Mouse (Mus musculus) neural tube, embryonic 11.5 days (tissue): Measurements from ENCODE around the gene Akap2. TPM values are rescaled to one million over a fixed set of nuclear protein-coding genes. Genes with fewer than 3 reads are reported as not detected.
A peak's percentile ranks its signal among the peaks of the same experiment; 100 is the strongest.

Experiments
- ATAC-seq: fragments of 200-750 bp; cut with Nextera tagmentation; 2 replicates; pipeline ENCODE4 v1.8.0; 2017; ENCODE audit warnings: moderate number of reproducible peaks, mild to moderate bottlenecking, moderate TSS enrichment, moderate library complexity; ENCODE audit not compliant: insufficient read depth, low FRiP score, low TSS enrichment
- DNase-seq: peaks from one replicate; pipeline ENCODE4 v3.0.0-alpha.2; 2015; ENCODE audit warnings: low spot score
- H3K27ac ChIP-seq: fragments of 300-500 bp; sonication (generic); 2 replicates; pipeline ENCODE4 v1.5.1; 2014; ENCODE audit warnings: low read depth, mild to moderate bottlenecking, low read length
- H3K27me3 ChIP-seq: fragments of 300-500 bp; sonication (generic); 2 replicates; pipeline ENCODE4 v1.6.1; 2014; ENCODE audit warnings: mild to moderate bottlenecking, low read length, mixed read lengths; ENCODE audit not compliant: control insufficient read depth, insufficient read depth
- H3K36me3 ChIP-seq: fragments of 300-500 bp; sonication (generic); 2 replicates; pipeline ENCODE4 v1.6.1; 2014; ENCODE audit warnings: mild to moderate bottlenecking, low read length, moderate library complexity, mixed read lengths; ENCODE audit not compliant: control insufficient read depth, insufficient read depth
- H3K4me1 ChIP-seq: fragments of 300-500 bp; sonication (generic); 2 replicates; pipeline ENCODE4 v1.6.1; 2014; ENCODE audit warnings: low read length, mixed read lengths; ENCODE audit not compliant: control insufficient read depth, insufficient read depth
- H3K4me2 ChIP-seq: fragments of 300-500 bp; sonication (generic); 2 replicates; pipeline ENCODE4 v1.6.1; 2014; ENCODE audit warnings: low read depth, mild to moderate bottlenecking, moderate library complexity
- H3K4me3 ChIP-seq: fragments of 300-500 bp; sonication (generic); 2 replicates; pipeline ENCODE4 v1.5.1; 2014; ENCODE audit warnings: low read depth, low read length
- H3K9ac ChIP-seq: fragments of 300-500 bp; sonication (generic); 2 replicates; pipeline ENCODE4 v1.6.1; 2014; ENCODE audit warnings: mild to moderate bottlenecking, low read length
- H3K9me3 ChIP-seq: fragments of 300-500 bp; sonication (generic); 2 replicates; pipeline ENCODE4 v1.6.1; 2016; ENCODE audit warnings: low read length; ENCODE audit not compliant: control insufficient read depth
- WGBS: fragments of 180-500 bp; shearing (Covaris S2); extraction: QIAGEN DNeasy Blood & Tissue Kit; methylation state at CpG from one replicate; pipeline ENCODE4 v1.1.7; 2014; 5-methylcytosine and 5-hydroxymethylcytosine counted together
- polyA plus RNA-seq: library from polyadenylated mRNA; unstranded; fragments of >200 nt; fragmentation: Nextera tagmentation; extraction: Ambion mirVana; gene quantifications from 2 replicates; pipeline ENCODE4 v1.2.1, GENCODE M21; 2014

Akap2 gene
- polyA plus RNA-seq, 1 experiment from 2014 or later, result 29.7 TPM

- no peaks in the 10 kb centered on the region for H3K27me3 ChIP-seq
- 0 out of 2 replicates have a peak overlapping the region, but pooled peaks have one; percentile 43 for H3K4me3 ChIP-seq
- ATAC-seq (no peak), DNase-seq (no peak)
- H3K9me3 ChIP-seq, result no peaks in the 10 kb centered on the region
- peaks cover 2% of the 10 kb centered on the region for H3K4me1 ChIP-seq
- no peaks in the 10 kb centered on the region for H3K36me3 ChIP-seq
- no peak overlapping the region for H3K9ac ChIP-seq
- no peak overlapping the region for H3K27ac ChIP-seq
- H3K4me2 ChIP-seq, result peak overlapping the region; percentile 63; the same call in 1 of the 2 replicates
- 81% methylated on average over 11 of the region's 11 CpGs for WGBS
Observed at GRCm38 (mm10) chr4:57783853-57784600, 66.6 kb downstream of the Akap2 start.

GRCm38 (mm10) chr4:57788709-57789108 lies 71.3 kb downstream of the Akap2 start:
- no peak overlapping the region for H3K27ac ChIP-seq
- H3K4me3 ChIP-seq, result no peak overlapping the region
- no peaks in the 10 kb centered on the region for H3K27me3 ChIP-seq
- H3K4me2 ChIP-seq, result no peak overlapping the region
- ATAC-seq, result no peak
- no peak for DNase-seq
- H3K9me3 ChIP-seq, result no peaks in the 10 kb centered on the region
- no peak overlapping the region for H3K9ac ChIP-seq
- 53% methylated on average over 5 of the region's 5 CpGs for WGBS
- H3K36me3 ChIP-seq, result no peaks in the 10 kb centered on the region
- H3K4me1 ChIP-seq, result peaks cover 4% of the 10 kb centered on the region; the same call in 1 of the 2 replicates

- H3K36me3 ChIP-seq, result no peaks in the 10 kb centered on the region
- no peaks in the 10 kb centered on the region for H3K27me3 ChIP-seq
- ATAC-seq (no peak), DNase-seq (no peak)
- H3K4me2 ChIP-seq, result no peak overlapping the region
- H3K27ac ChIP-seq, result no peak overlapping the region
- H3K4me1 ChIP-seq, result peaks cover 4% of the 10 kb centered on the region; the same call in 1 of the 2 replicates
- no peak overlapping the region for H3K9ac ChIP-seq
- H3K9me3 ChIP-seq, result no peaks in the 10 kb centered on the region
- H3K4me3 ChIP-seq, result no peak overlapping the region
Observed at GRCm38 (mm10) chr4:57789118-57789517, 71.7 kb downstream of the Akap2 start.

GRCm38 (mm10) chr4:57793989-57794388 lies 76.5 kb downstream of the Akap2 start:
- Histone ChIP-seq H3K27me3 (no peaks in the 10 kb centered on the region), H3K4me1 (0 out of 2 replicates have a peak, but pooled peaks cover 4% of the 10 kb centered on the region), H3K36me3 (no peaks in the 10 kb centered on the region), H3K4me2 (no peak overlapping the region), H3K4me3 (no peak overlapping the region), H3K27ac (no peak overlapping the region), H3K9ac (no peak overlapping the region), H3K9me3 (no peaks in the 10 kb centered on the region)
- ATAC-seq (no peak), DNase-seq (no peak)
- 85% methylated on average over 8 of the region's 8 CpGs for WGBS

GRCm38 (mm10) chr4:57794547-57794946 lies 77.1 kb downstream of the Akap2 start:
- ATAC-seq, result no peak
- WGBS, result 51% methylated on average over 3 of the region's 3 CpGs
- Histone ChIP-seq H3K27ac (no peak overlapping the region), H3K9ac (no peak overlapping the region), H3K4me3 (no peak overlapping the region), H3K4me2 (no peak overlapping the region), H3K27me3 (no peaks in the 10 kb centered on the region), H3K9me3 (no peaks in the 10 kb centered on the region), H3K4me1 (no peaks in the 10 kb centered on the region), H3K36me3 (no peaks in the 10 kb centered on the region)
- DNase-seq, result no peak

GRCm38 (mm10) chr4:57797548-57798285 lies 80.3 kb downstream of the Akap2 start:
- DNase-seq (no peak), ATAC-seq (no peak)
- Histone ChIP-seq H3K27me3 (no peaks in the 10 kb centered on the region), H3K4me2 (no peak overlapping the region), H3K4me1 (no peaks in the 10 kb centered on the region), H3K4me3 (no peak overlapping the region), H3K9me3 (no peaks in the 10 kb centered on the region), H3K36me3 (no peaks in the 10 kb centered on the region), H3K27ac (0 out of 2 replicates have a peak overlapping the region, but pooled peaks have one; percentile 7), H3K9ac (no peak overlapping the region)
- WGBS, result 86% methylated on average over 9 of the region's 9 CpGs

- Histone ChIP-seq H3K9me3 (no peaks in the 10 kb centered on the region), H3K4me3 (no peak overlapping the region), H3K9ac (peak overlapping the region; percentile 5; the same call in 1 of the 2 replicates), H3K27me3 (no peaks in the 10 kb centered on the region), H3K4me2 (no peak overlapping the region), H3K27ac (0 out of 2 replicates have a peak overlapping the region, but pooled peaks have one; percentile 7), H3K4me1 (no peaks in the 10 kb centered on the region), H3K36me3 (no peaks in the 10 kb centered on the region)
- DNase-seq (no peak), ATAC-seq (peak; percentile 31; the same call in 1 of the 2 replicates)
- 38% methylated on average over 10 of the region's 10 CpGs for WGBS
Observed at GRCm38 (mm10) chr4:57798286-57799018, 81.0 kb downstream of the Akap2 start.

- Histone ChIP-seq H3K4me2 (no peak overlapping the region), H3K27ac (no peak overlapping the region), H3K36me3 (no peaks in the 10 kb centered on the region), H3K27me3 (no peaks in the 10 kb centered on the region), H3K4me3 (no peak overlapping the region), H3K4me1 (no peaks in the 10 kb centered on the region), H3K9ac (no peak overlapping the region), H3K9me3 (no peaks in the 10 kb centered on the region)
- no peak for DNase-seq
- ATAC-seq, result no peak
- WGBS, result 87% methylated on average over 1 of the region's 1 CpGs
Observed at GRCm38 (mm10) chr4:57799297-57799696, 81.8 kb downstream of the Akap2 start.
